Mouse (Mus musculus) neural tube, embryonic 12.5 days (tissue): ENCODE data around the gene Srrm1. TPM values are rescaled to one million over a fixed set of nuclear protein-coding genes. Genes with fewer than 3 reads are reported as not detected.

Experiments
- ATAC-seq: fragments of 200-750 bp; cut with Nextera tagmentation; 2 replicates; pipeline ENCODE4 v1.8.0; 2017; ENCODE audit warnings: low read depth, mild to moderate bottlenecking, moderate TSS enrichment, moderate library complexity; ENCODE audit not compliant: low FRiP score
- H3K27ac ChIP-seq: fragments of 300-500 bp; sonication (generic); 2 replicates; pipeline ENCODE4 v1.5.1; 2016
- H3K27me3 ChIP-seq: fragments of 300-500 bp; sonication (generic); replicated peaks from 2 replicates; pipeline ENCODE4 v1.6.1; 2016; ENCODE audit warnings: mild to moderate bottlenecking
- H3K36me3 ChIP-seq: fragments of 300-500 bp; sonication (generic); 2 replicates; pipeline ENCODE4 v1.6.1; 2016; ENCODE audit warnings: mild to moderate bottlenecking
- H3K4me1 ChIP-seq: fragments of 300-500 bp; sonication (generic); 2 replicates; pipeline ENCODE4 v1.6.1; 2016
- H3K4me2 ChIP-seq: fragments of 300-500 bp; sonication (generic); replicated peaks from 2 replicates; pipeline ENCODE4 v1.6.1; 2016; ENCODE audit warnings: mild to moderate bottlenecking
- H3K4me3 ChIP-seq: fragments of 300-500 bp; sonication (generic); 2 replicates; pipeline ENCODE4 v1.5.1; 2016
- H3K9ac ChIP-seq: fragments of 300-500 bp; sonication (generic); 2 replicates; pipeline ENCODE4 v1.6.1; 2016; ENCODE audit warnings: mild to moderate bottlenecking
- H3K9me3 ChIP-seq: fragments of 300-500 bp; sonication (generic); 2 replicates; pipeline ENCODE4 v1.6.1; 2016; ENCODE audit warnings: mild to moderate bottlenecking
- WGBS: fragments of 180-500 bp; shearing (Covaris S2); methylation state at CpG from one replicate; pipeline ENCODE4 v1.1.7; 2016; 5-methylcytosine and 5-hydroxymethylcytosine counted together
- polyA plus RNA-seq: library from polyadenylated mRNA; unstranded; fragments of >200 nt; fragmentation: Nextera tagmentation; extraction: Ambion mirVana; gene quantifications from 2 replicates; pipeline ENCODE4 v1.2.1, GENCODE M21; 2016

Gene Srrm1
- polyA plus RNA-seq, 1 experiment from 2014 or later: 191 TPM

DNA sequence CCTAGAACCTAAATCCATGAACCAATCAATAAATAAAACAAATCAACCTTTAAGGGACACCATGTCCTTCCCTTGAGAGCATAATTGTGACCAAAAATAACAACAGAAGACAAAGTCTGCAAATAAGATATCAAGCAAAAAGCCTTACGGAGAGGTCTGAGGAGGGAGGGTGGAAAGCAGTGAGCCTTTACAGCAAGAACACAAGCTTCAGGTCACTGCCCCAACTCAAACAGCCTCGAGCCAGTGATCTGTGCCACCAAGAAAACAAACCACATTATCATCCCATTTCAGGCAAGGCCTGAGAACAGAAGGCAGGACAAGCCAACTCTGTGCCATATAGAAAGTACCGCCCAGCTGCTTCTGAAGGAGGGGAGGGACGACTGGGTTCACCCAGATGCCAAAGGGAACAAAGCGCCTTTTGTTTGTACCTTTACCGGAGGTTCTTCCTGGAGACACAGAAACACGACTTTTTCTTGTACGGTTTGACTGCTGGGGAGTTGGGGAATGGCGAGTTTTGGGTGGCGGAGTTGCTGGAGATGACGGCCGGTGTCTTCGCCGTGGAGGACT, 15.7 kb downstream of the Srrm1 start:
- Histone ChIP-seq H3K9me3 (no peaks in the 10 kb centered on the region), H3K27ac (no peak overlapping the region), H3K4me3 (no peak overlapping the region), H3K4me2 (no peak overlapping the region), H3K36me3 (peaks cover 90% of the 10 kb centered on the region), H3K4me1 (no peaks in the 10 kb centered on the region), H3K9ac (no peak overlapping the region), H3K27me3 (no peaks in the 10 kb centered on the region)
- WGBS: 73% methylated on average over 14 of the region's 14 CpGs
- no peak for ATAC-seq

DNA sequence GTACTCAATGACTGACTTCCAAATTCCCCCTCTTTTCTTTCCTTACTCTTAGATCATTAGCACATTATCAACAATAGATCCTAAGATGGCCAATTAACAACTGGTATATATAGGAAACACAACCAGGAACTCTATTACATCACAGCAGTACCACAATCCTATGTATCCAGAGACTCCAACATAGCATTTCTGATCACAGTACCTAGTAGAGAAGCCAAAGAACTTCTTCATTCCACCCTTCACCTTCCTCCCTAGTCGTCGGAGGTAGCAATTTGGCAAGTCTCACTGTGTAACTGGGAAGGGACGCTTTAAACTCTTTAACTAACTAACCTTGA, 17.1 kb downstream of the Srrm1 start:
- no peaks in the 10 kb centered on the region for H3K4me1 ChIP-seq
- no peak overlapping the region for H3K4me2 ChIP-seq
- no peak for ATAC-seq
- no peak overlapping the region for H3K9ac ChIP-seq
- H3K36me3 ChIP-seq: peaks cover 91% of the 10 kb centered on the region
- no peaks in the 10 kb centered on the region for H3K9me3 ChIP-seq
- no peak overlapping the region for H3K27ac ChIP-seq
- WGBS: 91% methylated on average over 3 of the region's 3 CpGs
- H3K27me3 ChIP-seq: no peaks in the 10 kb centered on the region
- H3K4me3 ChIP-seq: no peak overlapping the region

DNA sequence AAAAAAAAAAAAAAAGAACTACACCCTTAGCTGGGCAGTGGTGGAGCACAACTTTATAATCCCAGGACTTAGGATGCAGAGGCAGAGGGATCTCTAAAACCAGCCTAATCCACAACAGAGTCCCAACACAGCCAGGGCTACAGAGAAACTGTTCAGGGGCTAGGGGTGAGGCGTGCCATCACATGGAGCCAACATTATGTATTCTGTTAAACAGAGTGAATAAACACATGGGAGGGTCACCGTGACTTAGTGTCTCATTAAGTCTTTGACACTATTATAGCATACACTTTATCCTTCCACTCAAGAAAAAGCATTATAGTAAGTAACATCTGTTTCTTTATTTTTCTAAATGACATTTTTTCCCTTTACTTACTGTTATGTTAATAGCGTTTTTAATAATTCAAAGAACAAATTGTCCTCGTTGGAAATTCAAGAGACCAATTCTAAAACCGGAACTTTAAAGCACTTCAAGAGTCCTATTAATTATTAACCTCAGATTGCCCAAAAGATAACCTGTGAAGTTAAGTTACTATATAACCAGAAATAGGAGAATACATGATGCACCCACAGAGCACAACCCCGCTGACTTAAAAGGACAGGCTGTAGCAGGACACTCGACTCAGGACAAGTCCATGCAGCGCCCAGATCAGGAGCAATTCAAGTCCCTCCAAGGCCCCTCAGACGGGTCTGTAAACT, 17.6 kb downstream of the Srrm1 start:
- WGBS: 82% methylated on average over 9 of the region's 9 CpGs
- Histone ChIP-seq H3K4me3 (no peak overlapping the region), H3K9ac (no peak overlapping the region), H3K36me3 (peaks cover 89% of the 10 kb centered on the region), H3K4me1 (no peaks in the 10 kb centered on the region), H3K4me2 (no peak overlapping the region), H3K9me3 (no peaks in the 10 kb centered on the region), H3K27ac (no peak overlapping the region), H3K27me3 (no peaks in the 10 kb centered on the region)
- no peak for ATAC-seq

DNA sequence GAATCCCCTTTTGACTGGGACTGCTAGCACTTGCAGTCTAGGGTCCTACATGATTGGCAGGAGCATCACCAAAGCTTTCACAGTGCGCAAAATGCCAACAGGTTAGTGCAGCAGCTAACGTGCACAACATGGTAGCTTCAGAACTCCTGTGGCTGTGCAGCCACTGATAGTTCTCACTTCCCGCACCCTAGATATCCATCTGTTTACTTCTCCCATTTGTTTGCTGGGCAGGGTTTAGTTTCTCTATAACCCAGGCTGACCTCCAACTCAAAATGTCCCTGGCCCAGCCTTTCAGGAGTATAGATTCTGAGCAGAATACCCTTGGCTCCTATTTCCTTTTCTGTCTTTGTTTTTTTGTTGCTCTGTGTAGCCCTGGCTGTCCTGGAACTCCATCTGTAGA, 26.7 kb downstream of the Srrm1 start:
- H3K4me2 ChIP-seq: no peak overlapping the region
- H3K9ac ChIP-seq: no peak overlapping the region
- no peaks in the 10 kb centered on the region for H3K9me3 ChIP-seq
- H3K4me1 ChIP-seq: no peaks in the 10 kb centered on the region
- no peak overlapping the region for H3K4me3 ChIP-seq
- peaks cover 93% of the 10 kb centered on the region for H3K36me3 ChIP-seq
- H3K27ac ChIP-seq: no peak overlapping the region
- ATAC-seq: no peak
- no peaks in the 10 kb centered on the region for H3K27me3 ChIP-seq
- 94% methylated on average over 3 of the region's 3 CpGs for WGBS

DNA sequence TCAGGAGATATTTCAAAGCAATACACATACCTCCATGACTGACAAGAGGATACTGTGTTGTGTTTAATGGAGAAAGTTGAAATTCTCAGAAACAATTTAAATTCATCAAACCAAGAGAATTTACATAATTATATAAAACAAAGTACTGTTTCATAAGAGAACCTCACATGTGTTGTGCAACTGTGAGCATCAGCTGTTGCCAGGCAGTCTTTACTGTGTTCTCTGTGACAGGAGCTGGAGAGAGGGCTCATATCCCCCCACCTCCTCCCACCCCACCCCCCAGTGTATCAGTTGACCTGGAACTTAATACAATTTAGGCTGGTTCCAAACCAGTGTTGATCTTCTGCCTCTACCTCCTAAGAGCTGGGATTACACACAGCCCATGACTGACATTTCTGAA, 27.1 kb downstream of the Srrm1 start:
- Histone ChIP-seq H3K9ac (no peak overlapping the region), H3K9me3 (no peaks in the 10 kb centered on the region), H3K27me3 (no peaks in the 10 kb centered on the region), H3K27ac (no peak overlapping the region), H3K36me3 (peaks cover 93% of the 10 kb centered on the region), H3K4me1 (no peaks in the 10 kb centered on the region), H3K4me3 (no peak overlapping the region), H3K4me2 (no peak overlapping the region)
- ATAC-seq: no peak

DNA sequence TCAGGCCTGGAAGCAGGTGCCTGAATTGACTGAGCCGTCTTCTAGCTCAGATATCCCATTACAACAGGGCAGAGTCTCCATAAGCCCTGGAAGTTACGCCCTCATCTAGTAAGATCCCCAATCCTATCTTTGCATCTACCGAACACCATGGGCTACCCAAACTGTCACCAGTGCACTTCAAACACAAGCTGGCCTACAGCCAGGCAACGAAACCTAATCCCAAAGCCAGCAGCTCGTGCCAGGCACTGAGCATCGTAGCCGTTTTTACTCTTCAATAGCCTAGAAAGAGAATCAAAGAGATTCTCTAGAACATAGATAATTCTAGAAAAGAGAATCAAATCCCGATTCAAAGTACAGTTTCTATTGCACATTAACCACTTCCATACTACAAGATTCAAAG, 30.1 kb downstream of the Srrm1 start:
- Histone ChIP-seq H3K4me2 (no peak overlapping the region), H3K4me1 (no peaks in the 10 kb centered on the region), H3K27ac (no peak overlapping the region), H3K4me3 (no peak overlapping the region), H3K9me3 (no peaks in the 10 kb centered on the region), H3K9ac (no peak overlapping the region), H3K36me3 (peaks cover 92% of the 10 kb centered on the region), H3K27me3 (no peaks in the 10 kb centered on the region)
- WGBS: 95% methylated on average over 8 of the region's 8 CpGs
- ATAC-seq: no peak

DNA sequence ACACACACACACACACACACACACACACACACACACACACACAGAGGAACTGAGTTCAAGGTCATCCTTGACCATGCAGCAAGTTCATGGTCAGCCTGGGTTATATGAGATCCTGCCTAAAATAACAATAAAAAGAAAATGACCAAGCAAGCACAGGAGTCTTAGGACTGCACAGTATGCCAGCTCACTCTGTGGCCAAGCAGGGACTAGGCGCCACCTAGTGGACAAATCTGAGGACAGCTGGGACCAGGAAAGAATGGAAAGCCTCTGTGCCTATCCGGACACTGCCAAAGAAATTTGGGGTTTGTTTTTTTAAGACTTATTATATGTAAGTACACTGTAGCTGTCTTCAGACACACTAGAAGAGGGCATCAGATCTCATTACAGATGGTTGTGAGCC, 35.2 kb downstream of the Srrm1 start:
- Histone ChIP-seq H3K4me1 (no peaks in the 10 kb centered on the region), H3K9ac (no peak overlapping the region), H3K9me3 (no peaks in the 10 kb centered on the region), H3K36me3 (peaks cover 79% of the 10 kb centered on the region), H3K27ac (no peak overlapping the region), H3K4me2 (no peak overlapping the region), H3K4me3 (no peak overlapping the region), H3K27me3 (no peaks in the 10 kb centered on the region)
- WGBS: 27% methylated on average over 2 of the region's 2 CpGs
- ATAC-seq: peak; percentile 44; the same call in 1 of the 2 replicates

DNA sequence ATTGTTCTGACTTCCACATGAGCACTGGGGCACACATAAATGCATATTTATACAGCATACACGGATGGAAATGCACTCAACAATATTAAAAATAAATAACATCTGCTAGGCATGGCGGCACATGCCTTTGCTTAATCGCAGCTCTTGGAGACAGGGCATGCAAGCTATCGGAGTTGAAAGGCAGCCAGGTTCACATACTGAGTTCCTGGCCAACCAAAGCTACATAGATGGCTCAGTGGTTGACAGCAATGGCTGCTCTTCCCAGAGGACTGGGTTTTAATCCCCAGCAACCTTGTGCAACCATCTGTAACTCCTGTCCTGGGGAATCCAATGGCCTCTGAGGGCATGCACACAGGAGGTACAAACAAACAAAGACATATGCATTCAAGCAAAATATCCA, 35.6 kb downstream of the Srrm1 start:
- no peaks in the 10 kb centered on the region for H3K4me1 ChIP-seq
- ATAC-seq: no peak
- H3K27ac ChIP-seq: no peak overlapping the region
- peaks cover 75% of the 10 kb centered on the region for H3K36me3 ChIP-seq
- H3K4me2 ChIP-seq: no peak overlapping the region
- 92% methylated on average over 4 of the region's 4 CpGs for WGBS
- H3K9ac ChIP-seq: no peak overlapping the region
- H3K4me3 ChIP-seq: no peak overlapping the region
- H3K27me3 ChIP-seq: no peaks in the 10 kb centered on the region
- no peaks in the 10 kb centered on the region for H3K9me3 ChIP-seq

DNA sequence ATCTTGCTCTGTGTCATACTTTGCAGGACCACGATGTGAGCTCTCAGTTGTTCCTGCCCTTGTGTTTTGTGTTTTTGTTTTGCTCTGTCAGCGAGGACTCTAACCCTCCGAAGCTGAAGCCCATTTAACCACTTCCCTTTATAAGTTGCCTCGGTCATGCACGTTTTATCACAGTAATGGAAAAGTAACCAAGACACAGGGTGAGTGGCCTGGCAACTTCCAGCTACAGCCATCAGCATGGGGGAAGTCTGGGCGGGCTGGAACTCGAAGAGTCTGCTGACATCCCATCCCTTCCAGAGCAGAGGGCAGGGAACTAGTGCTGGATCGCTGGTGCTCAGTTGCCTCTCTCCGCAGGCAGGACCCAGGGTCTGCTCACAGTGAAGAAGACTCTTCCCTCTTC, 37.8 kb downstream of the Srrm1 start:
- Histone ChIP-seq H3K4me1 (no peaks in the 10 kb centered on the region), H3K27me3 (no peaks in the 10 kb centered on the region), H3K4me2 (no peak overlapping the region), H3K27ac (no peak overlapping the region), H3K4me3 (no peak overlapping the region), H3K9me3 (no peaks in the 10 kb centered on the region), H3K9ac (no peak overlapping the region), H3K36me3 (peaks cover 53% of the 10 kb centered on the region)
- 95% methylated on average over 9 of the region's 9 CpGs for WGBS
- ATAC-seq: no peak

DNA sequence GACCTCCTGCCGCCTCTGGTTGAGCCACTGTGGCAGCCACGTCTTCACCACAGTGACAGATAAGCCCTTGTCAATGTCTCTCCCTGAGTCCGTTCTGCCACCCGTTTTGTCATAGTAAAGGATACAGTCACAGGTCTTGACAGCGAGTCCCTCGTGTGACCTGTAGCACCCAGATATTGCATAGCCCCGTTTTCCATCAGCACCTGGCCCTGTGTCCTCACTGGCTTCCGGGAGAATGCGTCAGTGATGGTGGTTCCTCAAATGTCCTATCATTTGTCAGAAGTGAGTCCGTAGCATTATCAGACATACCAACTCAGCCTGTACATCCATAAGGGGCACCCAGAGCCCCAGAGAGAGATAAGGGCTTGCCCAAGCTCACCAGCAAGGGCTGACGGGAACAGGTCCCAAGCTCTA, 38.7 kb downstream of the Srrm1 start:
- Histone ChIP-seq H3K27me3 (no peaks in the 10 kb centered on the region), H3K9ac (no peak overlapping the region), H3K27ac (no peak overlapping the region), H3K4me3 (no peak overlapping the region), H3K9me3 (no peaks in the 10 kb centered on the region), H3K4me1 (no peaks in the 10 kb centered on the region), H3K4me2 (no peak overlapping the region), H3K36me3 (peaks cover 45% of the 10 kb centered on the region)
- 85% methylated on average over 11 of the region's 11 CpGs for WGBS
- no peak for ATAC-seq

DNA sequence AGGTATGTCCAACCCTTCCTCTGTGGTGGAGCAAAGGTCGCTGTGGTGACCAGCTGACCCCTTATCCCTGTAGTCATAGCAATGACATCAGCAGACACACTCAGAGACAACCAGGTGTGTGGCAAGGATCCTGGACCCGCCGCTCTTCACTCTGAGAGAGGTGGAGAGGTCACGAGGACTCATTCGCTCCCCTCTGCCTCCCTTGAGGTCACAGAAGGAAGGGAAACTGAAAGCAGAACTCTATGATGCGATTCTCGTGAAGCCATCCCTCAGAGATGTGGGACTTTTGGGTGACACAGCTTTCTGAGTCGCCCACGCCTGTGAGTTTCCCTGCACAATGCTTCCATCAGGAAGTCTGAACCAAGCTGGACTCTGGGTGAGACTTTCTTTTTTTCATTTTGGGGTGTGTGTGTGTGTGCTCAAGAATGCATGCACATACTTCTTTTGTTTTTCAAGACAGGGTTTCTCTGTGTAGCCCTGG, 39.3 kb downstream of the Srrm1 start:
- Histone ChIP-seq H3K4me1 (no peaks in the 10 kb centered on the region), H3K36me3 (peaks cover 38% of the 10 kb centered on the region), H3K27me3 (no peaks in the 10 kb centered on the region), H3K4me3 (no peak overlapping the region), H3K9ac (no peak overlapping the region), H3K4me2 (no peak overlapping the region), H3K9me3 (no peaks in the 10 kb centered on the region), H3K27ac (no peak overlapping the region)
- 80% methylated on average over 9 of the region's 9 CpGs for WGBS
- ATAC-seq: no peak

DNA sequence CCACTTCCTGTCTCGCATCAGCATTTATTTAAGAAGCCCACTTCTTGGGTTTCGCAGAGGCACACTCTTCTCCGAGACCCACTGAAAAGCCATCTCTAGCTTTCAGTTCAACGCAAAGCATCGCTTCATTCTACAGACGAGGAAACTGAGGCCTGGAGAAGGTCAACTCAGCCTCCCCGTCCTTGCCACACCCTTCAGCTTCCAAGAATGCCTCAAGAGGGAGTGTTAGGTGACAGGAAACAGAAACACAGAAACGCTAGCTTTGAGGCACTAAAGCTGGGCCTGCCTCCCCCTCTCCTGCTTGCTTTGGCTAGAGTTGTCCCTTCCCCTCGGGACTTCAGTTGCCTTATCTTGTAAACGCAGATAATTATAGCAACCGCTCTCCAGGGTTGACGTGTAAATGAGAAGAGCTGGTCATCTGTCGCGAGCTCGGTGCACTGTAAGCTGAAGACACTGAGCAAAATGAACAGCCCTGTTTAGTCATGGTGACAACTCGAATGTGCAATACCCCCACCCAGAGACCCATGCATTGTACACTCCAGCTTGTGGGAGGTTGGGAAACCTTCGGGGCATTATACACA, 39.9 kb downstream of the Srrm1 start:
- Histone ChIP-seq H3K9me3 (no peaks in the 10 kb centered on the region), H3K36me3 (peaks cover 32% of the 10 kb centered on the region), H3K4me2 (no peak overlapping the region), H3K9ac (no peak overlapping the region), H3K27ac (no peak overlapping the region), H3K4me1 (no peaks in the 10 kb centered on the region), H3K4me3 (no peak overlapping the region), H3K27me3 (no peaks in the 10 kb centered on the region)
- WGBS: 71% methylated on average over 17 of the region's 17 CpGs
- no peak for ATAC-seq

DNA sequence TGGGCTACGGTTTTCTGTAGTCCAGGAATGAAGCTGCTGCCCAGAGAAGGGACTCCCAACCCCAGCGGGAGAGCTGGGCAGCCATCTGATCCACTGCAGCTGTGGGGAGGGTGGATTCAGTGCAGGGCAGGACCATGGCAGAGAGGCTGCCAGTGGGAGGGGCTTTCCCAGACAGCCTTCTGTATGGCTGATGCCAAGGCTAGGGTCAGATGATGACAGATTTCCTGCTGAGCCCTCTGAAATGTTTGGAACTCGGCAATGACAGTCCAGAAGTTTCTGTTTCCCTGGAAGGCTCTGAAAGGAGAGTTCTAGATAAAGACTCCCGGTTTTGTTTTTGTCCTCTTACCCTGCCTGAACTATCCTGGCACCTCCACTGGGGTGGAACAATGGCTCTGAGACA, 40.4 kb downstream of the Srrm1 start:
- Histone ChIP-seq H3K9ac (no peak overlapping the region), H3K36me3 (peaks cover 32% of the 10 kb centered on the region), H3K4me1 (no peaks in the 10 kb centered on the region), H3K4me3 (no peak overlapping the region), H3K27ac (no peak overlapping the region), H3K4me2 (no peak overlapping the region), H3K27me3 (no peaks in the 10 kb centered on the region), H3K9me3 (no peaks in the 10 kb centered on the region)
- 54% methylated on average over 4 of the region's 4 CpGs for WGBS
- no peak for ATAC-seq
